Mouse (Mus musculus) heart, embryonic 12.5 days (tissue): Measurements from ENCODE around the gene Slit3. TPM values are rescaled to one million over a fixed set of nuclear protein-coding genes. Genes with fewer than 3 reads are reported as not detected.

Source experiments
- ATAC-seq: fragments of 200-750 bp; cut with Nextera tagmentation; 2 replicates; pipeline ENCODE4 v1.8.0; 2017; ENCODE audit warnings: moderate TSS enrichment, moderate library complexity; ENCODE audit not compliant: insufficient number of reproducible peaks, low FRiP score
- H3K27ac ChIP-seq: fragments of 300-500 bp; sonication (generic); 2 replicates; pipeline ENCODE4 v1.5.1; 2016; ENCODE audit warnings: mild to moderate bottlenecking, moderate library complexity; ENCODE audit not compliant: poor library complexity, severe bottlenecking
- H3K27me3 ChIP-seq: fragments of 300-500 bp; sonication (generic); replicated peaks from 2 replicates; pipeline ENCODE4 v1.6.1; 2016; ENCODE audit warnings: mild to moderate bottlenecking, moderate library complexity
- H3K36me3 ChIP-seq: fragments of 300-500 bp; sonication (generic); 2 replicates; pipeline ENCODE4 v1.6.1; 2016; ENCODE audit warnings: mild to moderate bottlenecking, moderate library complexity
- H3K4me1 ChIP-seq: fragments of 300-500 bp; sonication (generic); replicated peaks from 2 replicates; pipeline ENCODE4 v1.6.1; 2016; ENCODE audit warnings: mild to moderate bottlenecking
- H3K4me2 ChIP-seq: fragments of 300-500 bp; sonication (generic); 2 replicates; pipeline ENCODE4 v1.6.1; 2016; ENCODE audit warnings: mild to moderate bottlenecking, moderate library complexity
- H3K4me3 ChIP-seq: fragments of 300-500 bp; sonication (generic); 2 replicates; pipeline ENCODE4 v1.5.1; 2016; ENCODE audit warnings: mild to moderate bottlenecking
- H3K9ac ChIP-seq: fragments of 300-500 bp; sonication (generic); 2 replicates; pipeline ENCODE4 v1.6.1; 2016; ENCODE audit warnings: mild to moderate bottlenecking, moderate library complexity
- H3K9me3 ChIP-seq: fragments of 300-500 bp; sonication (generic); replicated peaks from 2 replicates; pipeline ENCODE4 v1.6.1; 2016; ENCODE audit warnings: mild to moderate bottlenecking, moderate library complexity
- WGBS: fragments of 180-500 bp; shearing (Covaris S2); methylation state at CpG from one replicate; pipeline ENCODE4 v1.1.7; 2016; 5-methylcytosine and 5-hydroxymethylcytosine counted together
- polyA plus RNA-seq: library from polyadenylated mRNA; unstranded; fragments of >200 nt; fragmentation: Nextera tagmentation; extraction: Ambion mirVana; gene quantifications from 2 replicates; pipeline ENCODE4 v1.2.1, GENCODE M21; 2016

Gene Slit3
- polyA plus RNA-seq, 1 experiment from 2014 or later, result 17.4 TPM

DNA sequence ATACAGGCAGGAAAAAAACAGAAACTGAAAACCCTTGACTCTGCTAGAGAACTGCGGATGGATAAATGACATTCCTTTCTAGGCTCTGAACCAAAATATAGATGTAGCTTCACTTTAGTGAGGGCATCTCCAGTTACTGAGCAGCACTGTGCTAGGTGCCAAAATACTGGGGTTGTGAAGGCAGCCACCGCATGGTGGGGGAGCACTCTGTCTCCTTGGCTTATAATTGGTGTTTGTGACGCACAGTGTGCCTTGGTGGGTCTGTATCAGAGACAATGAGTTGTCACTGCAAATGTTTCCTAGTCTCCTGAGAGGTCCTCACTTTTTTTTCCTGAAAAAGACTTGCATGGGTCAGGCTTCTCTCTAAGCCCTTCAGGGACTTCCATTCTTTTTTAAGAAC is 125.6 kb downstream of the Slit3 start:
- H3K9me3 ChIP-seq, result no peaks in the 10 kb centered on the region
- no peak overlapping the region for H3K4me3 ChIP-seq
- H3K36me3 ChIP-seq, result no peaks in the 10 kb centered on the region
- peaks cover 7% of the 10 kb centered on the region; the same call in 1 of the 2 replicates for H3K27me3 ChIP-seq
- no peak for ATAC-seq
- no peak overlapping the region for H3K27ac ChIP-seq
- 65% methylated on average over 3 of the region's 3 CpGs for WGBS
- peaks cover 8% of the 10 kb centered on the region; the same call in 1 of the 2 replicates for H3K4me1 ChIP-seq
- no peak overlapping the region for H3K4me2 ChIP-seq
- no peak overlapping the region for H3K9ac ChIP-seq

DNA sequence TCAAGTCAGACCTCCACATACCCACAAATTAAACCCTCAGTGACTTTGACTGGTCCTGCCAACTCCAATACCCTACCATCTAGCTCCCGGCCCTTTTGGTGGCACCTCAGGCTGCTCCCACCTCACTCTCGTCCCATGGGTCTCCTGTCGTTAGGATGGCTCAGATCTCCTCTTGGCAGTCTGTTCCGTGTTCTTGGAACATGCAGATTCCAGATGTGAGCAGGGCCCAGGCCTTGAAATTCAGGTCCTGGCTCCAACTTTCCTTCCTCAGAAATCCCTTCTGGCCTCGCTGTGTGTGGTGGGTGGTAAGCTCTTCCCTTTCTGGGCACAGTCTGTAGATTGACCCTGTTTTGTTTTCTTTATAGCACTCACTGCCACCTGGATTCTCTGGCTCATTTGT is 127.1 kb downstream of the Slit3 start:
- Histone ChIP-seq H3K9me3 (no peaks in the 10 kb centered on the region), H3K4me1 (peaks cover 15% of the 10 kb centered on the region; the same call in 1 of the 2 replicates), H3K27me3 (peaks cover 7% of the 10 kb centered on the region; the same call in 1 of the 2 replicates), H3K27ac (no peak overlapping the region), H3K4me3 (no peak overlapping the region), H3K4me2 (no peak overlapping the region), H3K36me3 (no peaks in the 10 kb centered on the region), H3K9ac (no peak overlapping the region)
- WGBS, result 77% methylated on average over 5 of the region's 5 CpGs
- no peak for ATAC-seq

DNA sequence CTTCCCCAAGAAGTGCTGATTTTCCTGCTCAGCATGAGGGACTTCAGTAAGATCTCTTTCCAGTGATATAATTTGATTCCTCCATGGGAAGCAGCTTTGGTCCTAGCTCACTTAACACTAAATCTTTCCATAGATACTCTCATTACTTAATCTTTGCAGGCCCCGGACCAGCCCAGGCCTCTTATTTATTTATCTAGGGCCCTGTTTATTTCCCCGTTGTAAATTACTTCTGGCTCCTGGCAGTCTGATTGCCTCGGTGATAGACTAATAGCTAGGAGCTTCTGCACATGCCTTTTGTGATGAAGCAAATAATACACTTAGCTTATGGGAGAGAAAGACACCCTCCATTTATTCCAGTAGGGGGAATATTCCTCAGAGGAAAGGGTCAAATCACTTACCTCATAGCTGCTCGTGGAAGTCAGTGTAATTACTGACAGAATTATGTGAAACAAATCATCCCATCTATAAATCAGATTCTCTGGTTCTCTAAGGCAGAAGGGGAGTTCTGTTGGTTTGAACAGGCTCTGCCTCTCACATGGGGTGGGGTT is 129.9 kb downstream of the Slit3 start:
- 41% methylated on average over 4 of the region's 4 CpGs for WGBS
- Histone ChIP-seq H3K36me3 (no peaks in the 10 kb centered on the region), H3K27me3 (peaks cover 7% of the 10 kb centered on the region; the same call in 1 of the 2 replicates), H3K9me3 (no peaks in the 10 kb centered on the region), H3K27ac (no peak overlapping the region), H3K4me1 (peaks cover 15% of the 10 kb centered on the region; the same call in 1 of the 2 replicates), H3K9ac (no peak overlapping the region), H3K4me2 (no peak overlapping the region), H3K4me3 (no peak overlapping the region)
- no peak for ATAC-seq

DNA sequence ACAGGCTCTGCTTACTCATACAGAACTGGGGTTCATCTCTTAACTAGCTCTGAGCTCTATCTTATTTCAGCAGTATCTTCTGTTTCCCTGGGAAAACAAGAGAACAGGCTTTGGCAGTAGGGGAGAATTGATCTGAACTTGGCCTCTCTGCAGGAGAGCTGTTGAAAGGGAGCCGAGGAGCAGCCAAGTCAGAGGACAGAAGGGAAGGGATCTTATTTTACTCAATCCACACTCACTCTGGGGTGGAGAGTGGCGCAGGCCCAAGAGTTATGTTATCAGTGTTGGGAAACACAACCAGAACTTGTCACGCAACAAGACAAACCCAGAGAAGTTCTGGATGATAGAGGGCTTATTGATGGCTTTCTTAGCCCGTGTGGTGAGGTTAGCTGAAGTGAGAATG is 130.9 kb downstream of the Slit3 start:
- H3K27me3 ChIP-seq, result peaks cover 7% of the 10 kb centered on the region; the same call in 1 of the 2 replicates
- ATAC-seq, result no peak
- H3K9me3 ChIP-seq, result no peaks in the 10 kb centered on the region
- H3K27ac ChIP-seq, result no peak overlapping the region
- H3K4me1 ChIP-seq, result peaks cover 17% of the 10 kb centered on the region; the same call in 1 of the 2 replicates
- no peak overlapping the region for H3K4me2 ChIP-seq
- no peak overlapping the region for H3K4me3 ChIP-seq
- H3K36me3 ChIP-seq, result no peaks in the 10 kb centered on the region
- H3K9ac ChIP-seq, result no peak overlapping the region
- 37% methylated on average over 4 of the region's 4 CpGs for WGBS

DNA sequence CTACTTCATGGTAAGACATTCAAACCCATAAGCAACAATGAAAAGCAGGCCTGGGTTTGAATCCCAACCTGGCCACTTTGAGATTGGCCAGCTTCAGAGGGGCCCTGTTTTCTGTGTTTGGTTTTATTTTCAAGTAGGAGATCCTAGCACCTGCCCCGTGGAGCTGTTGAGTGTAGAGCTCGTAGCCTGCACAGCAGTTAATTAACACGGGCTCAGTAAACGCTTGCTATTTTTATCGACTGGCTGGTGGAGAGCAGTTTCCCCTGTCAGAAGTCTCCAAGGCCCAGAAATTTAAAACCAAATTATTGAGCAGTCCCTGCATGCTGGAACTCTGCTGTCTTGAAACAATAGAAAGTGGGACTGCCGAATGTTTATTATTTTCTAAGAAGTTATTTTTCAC is 136.3 kb downstream of the Slit3 start:
- Histone ChIP-seq H3K9me3 (no peaks in the 10 kb centered on the region), H3K27me3 (no peaks in the 10 kb centered on the region), H3K4me2 (no peak overlapping the region), H3K4me1 (peaks cover 22% of the 10 kb centered on the region), H3K27ac (peak overlapping the region; percentile 49), H3K36me3 (no peaks in the 10 kb centered on the region), H3K4me3 (no peak overlapping the region), H3K9ac (no peak overlapping the region)
- 40% methylated on average over 6 of the region's 6 CpGs for WGBS
- ATAC-seq, result no peak

DNA sequence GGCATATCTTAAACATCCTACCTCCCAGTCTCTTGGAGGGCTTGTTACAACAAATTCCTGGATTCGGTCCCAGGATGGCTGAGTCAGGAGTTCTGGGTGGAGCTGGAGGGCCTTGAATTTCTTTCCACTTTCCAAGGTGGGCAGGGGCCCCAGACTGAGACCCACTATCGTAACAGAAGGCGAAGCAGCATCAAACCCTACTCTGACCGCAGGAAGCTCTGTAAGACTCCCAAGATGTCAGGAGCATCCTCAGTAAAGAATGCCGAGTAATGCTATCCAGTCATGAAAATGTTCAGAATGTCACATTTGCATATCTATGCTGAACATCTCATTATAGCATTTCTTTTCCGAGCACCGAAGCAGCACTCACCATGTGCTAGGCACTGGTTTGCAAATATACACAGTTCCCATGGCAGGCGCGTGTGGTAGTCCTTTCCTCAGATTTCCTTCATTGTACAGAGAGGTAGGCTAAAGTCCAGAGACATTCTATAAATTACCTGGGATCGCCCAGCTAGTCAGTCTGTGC is 140.6 kb downstream of the Slit3 start:
- no peak overlapping the region for H3K4me2 ChIP-seq
- ATAC-seq, result no peak
- H3K27me3 ChIP-seq, result no peaks in the 10 kb centered on the region
- peaks cover 22% of the 10 kb centered on the region for H3K4me1 ChIP-seq
- WGBS, result 85% methylated on average over 10 of the region's 10 CpGs
- no peak overlapping the region for H3K9ac ChIP-seq
- H3K36me3 ChIP-seq, result no peaks in the 10 kb centered on the region
- 0 out of 2 replicates have a peak, but pooled peaks cover 3% of the 10 kb centered on the region for H3K9me3 ChIP-seq
- no peak overlapping the region for H3K4me3 ChIP-seq
- H3K27ac ChIP-seq, result no peak overlapping the region

DNA sequence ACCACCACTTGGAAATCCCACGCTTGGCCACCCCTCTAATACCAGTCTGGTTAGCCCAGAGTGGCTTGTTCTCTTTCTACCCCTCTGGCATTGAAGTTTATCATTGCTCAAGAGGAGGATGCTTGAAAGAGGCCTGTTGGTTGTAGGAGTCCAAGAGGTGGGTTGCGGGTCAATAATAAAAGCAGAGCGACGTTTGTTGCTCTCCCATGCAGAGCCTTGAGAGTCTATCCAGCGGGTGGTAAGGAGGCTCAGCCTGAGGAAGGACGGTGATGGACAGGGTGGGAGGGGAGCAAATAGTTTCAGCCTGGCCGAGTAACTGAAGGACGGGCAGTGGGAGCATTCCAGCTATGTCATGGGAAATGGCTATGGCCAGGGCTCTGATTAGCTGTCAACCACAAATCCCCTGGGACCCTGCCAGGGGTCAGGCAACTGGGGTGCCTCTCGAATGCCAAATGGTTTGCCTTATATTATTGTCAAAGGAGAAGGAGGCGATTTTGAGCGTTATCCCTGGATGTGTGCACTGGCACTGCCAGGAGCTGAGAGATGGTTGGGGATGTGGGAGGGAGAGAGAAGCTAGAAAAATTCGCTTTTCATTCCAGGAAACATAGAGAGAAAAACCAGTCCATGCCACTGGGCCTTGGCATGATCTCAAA is 141.4 kb downstream of the Slit3 start:
- no peak for ATAC-seq
- no peak overlapping the region for H3K4me3 ChIP-seq
- H3K4me1 ChIP-seq, result peaks cover 15% of the 10 kb centered on the region
- H3K27me3 ChIP-seq, result no peaks in the 10 kb centered on the region
- no peak overlapping the region for H3K27ac ChIP-seq
- no peak overlapping the region for H3K4me2 ChIP-seq
- H3K9me3 ChIP-seq, result 0 out of 2 replicates have a peak, but pooled peaks cover 3% of the 10 kb centered on the region
- 70% methylated on average over 12 of the region's 12 CpGs for WGBS
- H3K9ac ChIP-seq, result no peak overlapping the region
- H3K36me3 ChIP-seq, result no peaks in the 10 kb centered on the region

DNA sequence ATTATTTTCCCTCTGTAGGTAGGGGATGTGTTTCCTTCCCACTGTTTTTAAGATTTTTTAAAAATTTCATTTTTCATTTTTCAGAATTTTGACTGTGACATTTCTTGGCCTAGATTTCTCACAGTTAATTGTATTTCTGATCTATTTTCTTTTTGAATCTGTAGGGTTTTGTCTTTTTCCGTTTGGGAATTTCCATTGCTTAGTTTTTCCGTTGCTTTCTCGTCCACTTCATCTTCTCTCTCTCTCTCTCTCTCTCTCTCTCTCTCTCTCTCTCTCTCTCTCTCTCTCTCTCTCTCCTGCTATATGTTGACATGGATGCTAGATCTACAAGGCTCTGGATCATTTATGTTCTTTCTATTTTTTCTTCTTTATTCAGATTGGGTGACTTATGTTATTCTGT is 143.7 kb downstream of the Slit3 start:
- Histone ChIP-seq H3K4me1 (peaks cover 20% of the 10 kb centered on the region), H3K27ac (no peak overlapping the region), H3K4me3 (no peak overlapping the region), H3K9me3 (0 out of 2 replicates have a peak, but pooled peaks cover 3% of the 10 kb centered on the region), H3K36me3 (no peaks in the 10 kb centered on the region), H3K27me3 (no peaks in the 10 kb centered on the region), H3K9ac (no peak overlapping the region), H3K4me2 (no peak overlapping the region)
- ATAC-seq, result no peak
- WGBS, result 82% methylated on average over 3 of the region's 3 CpGs

DNA sequence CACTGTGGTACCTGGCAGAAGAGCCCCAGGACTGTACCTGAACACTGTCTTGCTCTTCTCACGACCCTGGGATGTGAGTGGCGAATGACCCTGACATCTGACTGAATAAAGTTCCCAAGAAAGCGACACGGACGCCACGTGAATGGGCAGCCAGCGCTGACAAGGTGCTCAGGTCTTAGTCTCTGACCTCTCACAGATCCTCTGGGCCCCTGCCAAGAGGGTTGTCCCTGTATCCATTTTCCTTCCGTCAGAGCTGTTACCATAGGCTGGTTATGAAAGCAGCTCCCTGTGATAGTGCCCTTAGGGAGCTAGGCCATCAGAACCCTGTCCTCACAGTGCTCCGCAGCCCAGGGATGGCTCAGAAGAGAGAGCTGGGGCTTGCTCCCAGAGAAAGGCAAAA is 149.4 kb downstream of the Slit3 start:
- peak overlapping the region; percentile 63 for H3K27ac ChIP-seq
- H3K4me1 ChIP-seq, result peaks cover 38% of the 10 kb centered on the region
- WGBS, result 63% methylated on average over 9 of the region's 9 CpGs
- H3K4me3 ChIP-seq, result no peak overlapping the region
- H3K9ac ChIP-seq, result no peak overlapping the region
- H3K27me3 ChIP-seq, result no peaks in the 10 kb centered on the region
- no peak for ATAC-seq
- no peaks in the 10 kb centered on the region for H3K36me3 ChIP-seq
- no peaks in the 10 kb centered on the region for H3K9me3 ChIP-seq
- H3K4me2 ChIP-seq, result no peak overlapping the region

DNA sequence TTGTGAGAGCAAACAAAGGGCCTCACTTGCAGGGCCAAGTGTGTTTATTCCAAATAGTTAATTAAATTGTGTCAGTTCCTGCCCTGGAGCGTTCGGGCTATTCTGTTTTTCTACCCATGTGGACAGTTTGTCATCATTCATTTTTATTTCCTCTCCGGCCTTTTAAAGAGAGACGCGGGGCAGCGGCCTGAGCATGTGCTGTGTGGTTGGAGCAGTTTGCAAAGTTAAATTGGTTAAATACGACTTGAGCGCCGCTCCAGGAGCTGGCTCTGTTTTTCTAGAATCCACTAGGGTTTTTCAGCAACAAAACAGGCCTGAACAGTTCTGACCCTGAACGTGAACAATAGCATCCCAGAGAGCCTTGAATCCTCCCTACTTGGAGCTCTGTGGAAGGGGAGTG is 152.4 kb downstream of the Slit3 start:
- Histone ChIP-seq H3K9me3 (no peaks in the 10 kb centered on the region), H3K27me3 (no peaks in the 10 kb centered on the region), H3K36me3 (no peaks in the 10 kb centered on the region), H3K4me2 (no peak overlapping the region), H3K9ac (no peak overlapping the region), H3K4me3 (no peak overlapping the region), H3K27ac (no peak overlapping the region), H3K4me1 (peaks cover 50% of the 10 kb centered on the region)
- 74% methylated on average over 10 of the region's 10 CpGs for WGBS
- no peak for ATAC-seq

DNA sequence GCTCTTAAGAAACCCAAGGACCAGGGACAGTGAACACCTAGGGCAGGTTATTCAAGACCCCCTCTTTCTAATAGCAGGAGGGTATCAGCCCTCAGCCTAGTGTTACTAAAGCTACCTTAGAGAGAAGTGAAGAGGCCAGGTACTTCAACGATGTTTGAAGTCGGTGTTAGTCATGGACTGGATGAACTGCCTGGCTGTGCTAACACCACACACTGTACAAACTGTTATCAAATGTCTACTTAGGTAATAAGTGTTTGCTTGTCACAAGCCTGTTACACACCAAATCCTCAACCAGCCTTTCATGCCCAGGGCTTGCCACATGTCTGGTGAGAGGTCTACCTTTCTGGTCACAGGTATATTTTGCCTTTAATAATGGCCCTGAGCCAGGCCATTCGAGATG is 153.0 kb downstream of the Slit3 start:
- H3K4me1 ChIP-seq, result peaks cover 52% of the 10 kb centered on the region
- H3K9ac ChIP-seq, result no peak overlapping the region
- no peaks in the 10 kb centered on the region for H3K9me3 ChIP-seq
- no peaks in the 10 kb centered on the region for H3K36me3 ChIP-seq
- H3K27ac ChIP-seq, result no peak overlapping the region
- no peak overlapping the region for H3K4me2 ChIP-seq
- WGBS, result 80% methylated on average over 3 of the region's 3 CpGs
- no peak for ATAC-seq
- H3K4me3 ChIP-seq, result no peak overlapping the region
- no peaks in the 10 kb centered on the region for H3K27me3 ChIP-seq
